Comparison of ENCODE assay signal across 17 mouse cellular contexts in the genomic region with DNA sequence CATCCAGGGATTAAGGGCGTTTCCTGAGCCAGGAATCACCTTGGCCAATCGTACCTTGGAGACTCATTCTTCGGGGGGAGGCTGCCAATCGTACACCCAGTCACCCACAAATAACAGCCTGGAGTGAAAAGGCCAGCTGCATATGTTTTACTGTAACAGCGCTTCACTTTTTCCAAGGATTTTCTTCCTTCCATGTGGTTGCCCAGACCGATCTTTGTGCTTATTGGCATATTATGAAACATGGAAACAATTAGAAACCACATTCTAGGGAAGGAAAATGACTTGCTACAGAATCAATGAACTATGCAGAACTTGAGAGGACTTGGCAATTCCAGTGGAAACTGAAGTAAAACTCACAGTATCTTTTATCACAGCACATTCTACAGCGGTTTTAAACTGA.
"Had no signal": no experiment of that assay in that cellular context is flagged by ENCODE, and none has a peak within 500 bp of the region (broad histone marks: within the 10 kb centered on the region; RNA-seq: fewer than 3 reads in every experiment).

No protein-coding gene starts in this region.

- ATAC-seq: liver, embryonic 12.5 days had no signal

- H3K4me1 ChIP-seq: liver, embryonic 12.5 days; liver, embryonic 15.5 days; lung, embryonic 15.5 days; stomach, embryonic 15.5 days had no signal

- H3K36me3 ChIP-seq: liver, embryonic 12.5 days; liver, embryonic 15.5 days; lung, embryonic 15.5 days; stomach, embryonic 15.5 days had no signal

- DNase-seq: kidney, adult 18-20 months; kidney, adult 9 months; kidney, postnatal 14 days; layer of hippocampus, adult 9-11 months; liver; lung, adult 18-20 months; lung, postnatal 10 days; lung, postnatal 4 days; midbrain, embryonic 14.5 days; spleen, adult 18-20 months; thymus, postnatal 25 days had no signal

- H3K4me2 ChIP-seq: liver, embryonic 12.5 days; liver, embryonic 15.5 days; lung, embryonic 15.5 days; midbrain, embryonic 11.5 days; stomach, embryonic 15.5 days had no signal

- H3K9me3 ChIP-seq: liver, embryonic 12.5 days; liver, embryonic 15.5 days; lung, embryonic 15.5 days; stomach, embryonic 15.5 days had no signal

- H3K4me3 ChIP-seq: layer of hippocampus, adult 2 months; liver, embryonic 12.5 days; liver, embryonic 15.5 days; lung, embryonic 15.5 days; stomach, embryonic 15.5 days had no signal

- H3K27me3 ChIP-seq: liver, embryonic 12.5 days; liver, embryonic 15.5 days; lung, embryonic 15.5 days; stomach, embryonic 15.5 days had no signal

- H3K9ac ChIP-seq: liver, embryonic 12.5 days; liver, embryonic 15.5 days; lung, embryonic 15.5 days; stomach, embryonic 15.5 days had no signal

- H3K27ac ChIP-seq: liver, embryonic 12.5 days; liver, embryonic 15.5 days; lung, embryonic 15.5 days; stomach, embryonic 15.5 days had no signal
